Mouse (Mus musculus) ES-Bruce4 (cell line): ENCODE measurements around the gene Sgpp1.
"Not testable (repeated sequence)": the region's sequence is repeated elsewhere in the genome, so short reads cannot be mapped to it uniquely, and the experiment has no call there.

Experiments
- CTCF ChIP-seq: IDR thresholded peaks from one replicate; pipeline ENCODE4 v1.8.1; 2011; ENCODE audit warnings: low read depth, low read length
- EP300 ChIP-seq: IDR thresholded peaks from 2 replicates; pipeline ENCODE4 v1.6.1; 2011; ENCODE audit warnings: low read depth, low read length; ENCODE audit not compliant: insufficient read depth
- POLR2A ChIP-seq: IDR thresholded peaks from one replicate; pipeline ENCODE4 v1.8.1; 2011; ENCODE audit warnings: low read length; ENCODE audit not compliant: insufficient read depth

GRCm38 (mm10) chr12:75695845-75696244 lies 39.7 kb downstream of the Sgpp1 start:
- not testable (repeated sequence) for TF ChIP-seq POLR2A, CTCF, EP300
